Mouse (Mus musculus): ENCODE measurements around the gene Iqsec1.

DNA sequence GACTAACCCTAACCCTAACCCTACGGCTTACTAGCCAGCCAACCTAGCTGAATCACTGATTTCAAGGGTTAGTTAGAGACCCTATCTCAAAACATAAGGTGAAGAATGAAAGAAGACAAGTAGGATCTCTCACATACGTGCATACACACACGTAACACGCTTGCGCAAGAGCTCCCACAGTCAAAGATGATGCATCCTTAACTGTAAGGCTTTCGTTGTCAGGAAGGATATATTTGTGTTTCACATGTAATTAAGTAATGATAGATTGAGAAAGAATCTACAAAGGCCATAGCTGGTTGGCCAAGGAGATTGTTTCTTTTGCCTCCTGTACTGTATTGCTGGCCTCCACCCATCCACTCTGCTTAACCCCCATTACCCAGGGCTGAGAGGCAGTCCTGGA lies 300.5 kb downstream of the Iqsec1 start:
- TF ChIP-seq CTCF (IDR thresholded peaks at IDR 0.05; ENCODE audit: low read depth) (no peak), EP300 (optimal IDR thresholded peaks at IDR 0.05) (no peak)

Data from stomach, postnatal 0 days (tissue).